Mouse (Mus musculus) embryonic facial prominence, embryonic 12.5 days (tissue): ENCODE measurements at regions not wholly inside any gene's neighbourhood (a gene's known extent, or its start where the extent isn't known, plus 50 kb on each side); places are given as distances from the start of the nearest gene placed in this dataset.

ENCODE experiments used
- ATAC-seq: fragments of 200-750 bp; cut with Nextera tagmentation; 2 replicates; pipeline ENCODE4 v1.8.0; 2017; ENCODE audit not compliant: insufficient number of reproducible peaks, insufficient read depth, low FRiP score, low TSS enrichment
- H3K27ac ChIP-seq: fragments of 300-500 bp; sonication (generic); 2 replicates; pipeline ENCODE4 v1.5.1; 2016; ENCODE audit warnings: mild to moderate bottlenecking
- H3K27me3 ChIP-seq: fragments of 300-500 bp; sonication (generic); 2 replicates; pipeline ENCODE4 v1.6.1; 2016; ENCODE audit warnings: mild to moderate bottlenecking, moderate library complexity
- H3K36me3 ChIP-seq: fragments of 300-500 bp; sonication (generic); 2 replicates; pipeline ENCODE4 v1.6.1; 2016; ENCODE audit warnings: mild to moderate bottlenecking
- H3K4me1 ChIP-seq: fragments of 300-500 bp; sonication (generic); 2 replicates; pipeline ENCODE4 v1.6.1; 2016
- H3K4me2 ChIP-seq: fragments of 300-500 bp; sonication (generic); replicated peaks from 2 replicates; pipeline ENCODE4 v1.6.1; 2016; ENCODE audit warnings: mild to moderate bottlenecking, moderate library complexity
- H3K4me3 ChIP-seq: fragments of 300-500 bp; sonication (generic); 2 replicates; pipeline ENCODE4 v1.5.1; 2016; ENCODE audit warnings: mild to moderate bottlenecking
- H3K9ac ChIP-seq: fragments of 300-500 bp; sonication (generic); 2 replicates; pipeline ENCODE4 v1.6.1; 2016; ENCODE audit warnings: mild to moderate bottlenecking, moderate library complexity
- H3K9me3 ChIP-seq: fragments of 300-500 bp; sonication (generic); 2 replicates; pipeline ENCODE4 v1.6.1; 2016; ENCODE audit warnings: mild to moderate bottlenecking, moderate library complexity
- WGBS: fragments of 180-500 bp; shearing (Covaris S2); methylation state at CpG from one replicate; pipeline ENCODE4 v1.1.7; 2016; 5-methylcytosine and 5-hydroxymethylcytosine counted together

DNA sequence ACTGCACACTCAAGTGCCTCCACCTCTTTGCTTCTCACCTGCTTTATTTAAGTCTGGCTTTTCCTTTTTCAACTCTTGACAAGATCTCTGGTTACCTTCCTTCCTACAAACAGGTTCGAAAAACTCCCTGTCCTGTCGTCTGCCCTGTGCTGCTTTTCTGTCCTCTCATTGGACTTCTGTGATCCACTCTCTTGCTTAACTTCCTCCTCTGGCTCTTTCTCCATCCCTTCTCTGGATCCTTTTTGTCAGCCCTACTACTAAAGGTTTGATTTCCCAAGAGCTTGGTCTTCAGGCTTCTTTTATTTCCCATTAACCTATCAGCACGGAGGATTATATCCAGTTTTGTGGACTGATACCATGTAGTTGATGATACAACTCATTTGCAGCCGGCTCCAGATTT lies 149.8 kb downstream of the Satb1 start:
- H3K4me1 ChIP-seq = no peaks in the 10 kb centered on the region
- WGBS = 83% methylated on average over 4 of the region's 4 CpGs

DNA sequence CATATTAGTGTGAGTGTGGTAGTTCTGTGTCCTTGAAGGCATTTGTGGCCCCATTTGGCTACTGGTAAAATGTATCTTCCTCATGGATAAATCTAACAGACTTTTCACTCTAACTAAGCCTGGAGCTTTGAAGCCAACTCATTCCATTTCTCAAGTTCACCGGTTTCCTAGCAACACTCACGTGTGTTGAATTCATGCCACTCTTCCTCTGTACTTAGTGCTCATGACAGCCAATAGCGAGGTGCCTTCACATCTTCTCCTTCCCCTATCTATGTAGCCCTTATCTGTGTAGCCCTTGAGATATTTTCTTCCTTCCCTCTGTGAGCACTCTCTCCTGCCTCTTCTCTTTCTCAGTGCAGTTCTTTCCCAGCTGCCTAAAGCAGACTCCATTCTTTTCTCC lies 150.7 kb downstream of the Satb1 start:
- Histone ChIP-seq H3K4me2 (no peak overlapping the region), H3K4me3 (no peak overlapping the region), H3K4me1 (no peaks in the 10 kb centered on the region), H3K9ac (no peak overlapping the region), H3K9me3 (no peaks in the 10 kb centered on the region), H3K27me3 (no peaks in the 10 kb centered on the region), H3K27ac (no peak overlapping the region), H3K36me3 (no peaks in the 10 kb centered on the region)
- no peak for ATAC-seq
- 82% methylated on average over 3 of the region's 3 CpGs for WGBS

More for the DNA sequence above, 149.8 kb downstream of the Satb1 start:
- Histone ChIP-seq H3K4me3 (no peak overlapping the region), H3K27ac (no peak overlapping the region), H3K9ac (no peak overlapping the region), H3K27me3 (no peaks in the 10 kb centered on the region), H3K36me3 (no peaks in the 10 kb centered on the region), H3K9me3 (no peaks in the 10 kb centered on the region), H3K4me2 (no peak overlapping the region)
- ATAC-seq = no peak

DNA sequence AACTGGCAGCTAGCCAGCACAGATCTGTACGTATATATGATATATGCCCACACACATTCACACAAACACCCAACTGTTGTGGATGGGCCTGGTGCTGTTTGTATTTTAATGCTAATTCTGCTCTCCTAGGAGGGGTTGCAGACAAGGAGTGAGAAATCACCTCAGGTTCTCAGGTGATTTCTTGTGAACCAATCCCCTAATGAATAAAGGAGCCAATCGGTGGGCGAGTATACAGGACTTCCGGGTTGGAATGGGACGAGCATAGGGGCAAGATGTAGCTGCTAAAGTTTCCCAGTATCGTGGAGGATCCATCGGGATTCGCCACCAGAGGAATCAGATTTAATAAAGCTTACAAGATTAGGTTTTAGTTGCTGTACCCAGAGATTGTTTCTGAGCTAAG lies 155.6 kb downstream of the Satb1 start:
- no peak overlapping the region for H3K9ac ChIP-seq
- WGBS = 94% methylated on average over 8 of the region's 8 CpGs
- H3K27me3 ChIP-seq = no peaks in the 10 kb centered on the region
- no peaks in the 10 kb centered on the region for H3K36me3 ChIP-seq
- H3K9me3 ChIP-seq = no peaks in the 10 kb centered on the region
- H3K4me2 ChIP-seq = no peak overlapping the region
- no peak overlapping the region for H3K27ac ChIP-seq
- H3K4me3 ChIP-seq = no peak overlapping the region
- no peak for ATAC-seq
- no peaks in the 10 kb centered on the region for H3K4me1 ChIP-seq

DNA sequence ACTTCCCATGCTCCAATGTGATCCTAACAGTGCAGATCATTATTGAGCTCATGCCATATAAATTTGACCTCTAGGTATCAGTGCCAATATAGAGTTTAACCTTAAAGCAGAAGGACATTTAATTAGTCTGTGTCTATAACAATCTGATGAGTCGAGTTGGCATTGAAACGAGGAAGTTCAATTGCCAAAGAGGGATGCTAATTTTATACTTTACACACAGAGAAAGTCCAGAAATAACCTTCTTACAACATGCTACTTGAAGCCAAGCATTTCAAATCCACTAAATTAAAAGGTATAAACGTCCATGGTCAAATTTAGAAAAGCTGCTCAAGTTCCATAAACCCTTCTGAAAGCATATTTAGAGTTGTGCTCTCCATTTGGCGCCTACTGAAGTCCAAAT lies 174.7 kb downstream of the Satb1 start:
- no peaks in the 10 kb centered on the region for H3K27me3 ChIP-seq
- no peak overlapping the region for H3K4me2 ChIP-seq
- H3K4me1 ChIP-seq = no peaks in the 10 kb centered on the region
- H3K27ac ChIP-seq = no peak overlapping the region
- H3K9me3 ChIP-seq = no peaks in the 10 kb centered on the region
- 85% methylated on average over 4 of the region's 4 CpGs for WGBS
- no peaks in the 10 kb centered on the region for H3K36me3 ChIP-seq
- no peak overlapping the region for H3K4me3 ChIP-seq
- ATAC-seq = no peak
- no peak overlapping the region for H3K9ac ChIP-seq

DNA sequence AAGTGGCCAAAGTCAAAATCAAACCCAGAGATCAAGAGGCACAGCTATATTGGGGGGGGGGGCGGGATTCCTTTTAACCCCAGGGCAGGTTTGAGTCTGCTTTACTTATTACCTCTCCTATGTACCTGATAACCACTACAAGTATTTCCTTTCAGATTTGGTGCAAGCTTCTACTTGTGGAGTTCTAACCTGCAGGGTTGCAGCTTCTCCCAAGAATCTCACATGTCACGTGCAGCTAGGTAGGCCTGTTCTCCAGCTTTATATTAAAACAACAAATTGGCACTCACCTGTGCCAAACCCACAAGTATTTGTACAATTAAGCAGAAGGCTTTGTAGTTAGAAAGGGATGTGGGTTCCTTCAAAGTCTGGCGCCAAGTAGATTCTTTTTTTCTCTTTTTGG lies 179.2 kb downstream of the Satb1 start:
- no peaks in the 10 kb centered on the region for H3K27me3 ChIP-seq
- H3K4me1 ChIP-seq = no peaks in the 10 kb centered on the region
- H3K9ac ChIP-seq = no peak overlapping the region
- ATAC-seq = no peak
- no peaks in the 10 kb centered on the region for H3K36me3 ChIP-seq
- H3K4me2 ChIP-seq = no peak overlapping the region
- 75% methylated on average over 3 of the region's 3 CpGs for WGBS
- no peaks in the 10 kb centered on the region for H3K9me3 ChIP-seq
- no peak overlapping the region for H3K4me3 ChIP-seq
- no peak overlapping the region for H3K27ac ChIP-seq

DNA sequence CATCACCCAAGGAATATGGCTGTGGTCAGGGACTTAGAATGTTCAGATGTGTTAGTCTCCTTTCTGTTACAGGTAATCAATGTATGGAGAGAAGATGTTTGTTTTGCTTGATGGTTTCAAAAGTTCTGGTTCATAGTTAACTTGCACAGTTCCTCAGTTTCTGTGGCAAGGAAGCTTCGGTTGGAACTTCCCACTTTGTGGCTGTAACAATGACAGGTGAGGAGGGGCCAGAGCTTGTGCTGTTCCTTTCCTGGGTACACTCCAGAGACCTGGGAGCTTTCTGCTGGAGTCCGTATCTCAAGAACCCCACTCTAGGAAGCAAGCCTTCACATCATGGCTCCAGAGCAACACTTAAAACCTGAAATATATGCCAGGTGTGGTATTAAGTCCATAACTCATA lies 181.2 kb downstream of the Satb1 start:
- Histone ChIP-seq H3K36me3 (no peaks in the 10 kb centered on the region), H3K9me3 (no peaks in the 10 kb centered on the region), H3K9ac (no peak overlapping the region), H3K27me3 (no peaks in the 10 kb centered on the region), H3K4me2 (no peak overlapping the region), H3K4me1 (no peaks in the 10 kb centered on the region), H3K27ac (no peak overlapping the region), H3K4me3 (no peak overlapping the region)
- ATAC-seq = no peak
- 77% methylated on average over 2 of the region's 2 CpGs for WGBS

DNA sequence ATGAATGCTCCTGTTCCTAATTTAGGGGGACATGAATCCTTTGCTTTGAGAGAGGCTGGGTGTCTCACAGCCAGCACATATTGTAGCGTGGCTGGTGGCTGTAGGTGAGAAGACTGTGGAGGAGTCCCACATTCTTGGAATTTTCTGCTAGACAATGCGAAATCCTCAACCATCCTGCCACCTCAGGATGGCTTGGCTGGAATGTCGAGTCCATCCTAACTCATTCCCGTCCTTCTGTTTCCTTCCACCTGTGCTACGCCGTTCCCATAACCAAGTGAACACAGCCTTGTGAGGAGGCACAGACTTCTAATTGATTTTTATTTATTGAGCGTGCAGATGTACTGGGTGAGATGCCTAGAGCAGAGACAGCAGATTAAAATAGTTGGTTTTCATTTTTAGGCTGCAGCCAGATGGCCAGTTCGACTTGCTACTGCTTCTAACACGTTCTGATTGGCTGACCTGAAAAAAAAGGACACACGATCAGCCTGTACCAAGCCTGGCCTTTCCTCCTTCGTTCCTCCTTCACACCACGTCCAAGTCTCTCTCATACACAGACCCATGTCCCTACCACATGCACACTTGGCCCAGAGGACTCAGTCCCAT lies 183.8 kb downstream of the Satb1 start:
- WGBS = 78% methylated on average over 12 of the region's 12 CpGs
- Histone ChIP-seq H3K9me3 (no peaks in the 10 kb centered on the region), H3K9ac (no peak overlapping the region), H3K4me2 (no peak overlapping the region), H3K36me3 (no peaks in the 10 kb centered on the region), H3K27ac (no peak overlapping the region), H3K27me3 (no peaks in the 10 kb centered on the region), H3K4me3 (no peak overlapping the region), H3K4me1 (no peaks in the 10 kb centered on the region)
- no peak for ATAC-seq

DNA sequence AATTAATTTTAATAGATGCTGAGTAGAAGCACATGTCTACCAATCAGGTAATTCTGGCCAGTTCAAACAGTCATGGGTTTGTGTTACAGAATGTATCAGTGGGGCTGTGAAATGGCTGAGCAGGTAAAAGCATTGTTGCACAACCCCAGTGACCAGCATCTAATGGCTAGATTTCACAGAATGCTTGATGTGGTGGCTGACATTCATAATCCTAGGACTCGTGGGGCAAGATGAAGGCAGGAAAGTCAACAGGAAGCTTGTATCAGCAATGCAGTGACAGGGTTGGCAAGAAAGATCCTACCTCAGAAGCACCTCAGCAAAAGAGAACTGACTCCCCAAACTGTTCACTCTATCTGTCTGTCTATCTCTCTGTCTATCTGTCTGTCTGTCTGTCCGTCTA lies 186.7 kb downstream of the Satb1 start:
- H3K27ac ChIP-seq = no peak overlapping the region
- H3K9me3 ChIP-seq = no peaks in the 10 kb centered on the region
- WGBS = 75% methylated on average over 2 of the region's 2 CpGs
- no peak overlapping the region for H3K9ac ChIP-seq
- H3K27me3 ChIP-seq = no peaks in the 10 kb centered on the region
- H3K4me2 ChIP-seq = no peak overlapping the region
- ATAC-seq = no peak
- H3K36me3 ChIP-seq = no peaks in the 10 kb centered on the region
- H3K4me3 ChIP-seq = no peak overlapping the region
- H3K4me1 ChIP-seq = no peaks in the 10 kb centered on the region

DNA sequence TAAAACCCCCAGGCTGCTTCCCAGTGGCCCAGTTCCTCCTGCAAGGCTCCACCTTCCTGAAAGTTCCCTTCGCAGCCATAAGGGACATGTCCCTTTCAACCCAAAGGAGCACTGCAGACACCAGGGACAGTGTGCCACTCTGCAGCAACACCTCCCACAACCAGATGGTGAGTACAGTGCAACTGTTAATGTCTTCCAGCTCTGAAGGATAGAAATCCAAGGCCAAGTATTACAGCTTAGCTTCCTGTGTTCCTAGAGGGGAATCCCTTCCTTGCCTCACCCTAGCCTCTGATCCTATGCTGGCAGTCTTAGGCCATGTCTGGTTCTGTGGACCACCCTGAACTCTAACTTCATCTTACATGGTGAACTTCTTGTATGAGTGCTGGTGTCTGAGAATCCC lies 187.2 kb downstream of the Satb1 start:
- Histone ChIP-seq H3K9me3 (no peaks in the 10 kb centered on the region), H3K4me1 (no peaks in the 10 kb centered on the region), H3K27me3 (no peaks in the 10 kb centered on the region), H3K27ac (no peak overlapping the region), H3K36me3 (no peaks in the 10 kb centered on the region), H3K4me3 (no peak overlapping the region), H3K4me2 (no peak overlapping the region), H3K9ac (no peak overlapping the region)
- 78% methylated on average over 1 of the region's 1 CpGs for WGBS
- no peak for ATAC-seq

DNA sequence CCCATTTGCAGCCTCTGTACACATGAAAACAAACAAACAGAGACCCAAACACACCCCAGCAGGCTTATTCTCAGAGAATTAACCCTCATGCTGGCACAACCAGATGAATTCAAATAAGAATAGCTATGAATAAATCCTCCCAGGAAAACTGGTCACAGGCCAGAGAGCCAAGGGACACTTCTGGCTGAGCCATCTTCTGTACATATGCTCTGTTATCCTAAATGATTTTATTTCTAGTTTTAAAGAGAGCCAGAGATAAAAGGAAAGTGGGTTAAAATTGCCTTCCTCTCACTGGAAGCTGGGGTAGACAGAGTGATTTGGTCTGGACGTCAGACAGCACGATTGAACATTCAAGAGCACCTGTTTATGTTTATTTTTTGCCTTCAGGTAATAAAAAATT lies 190.4 kb downstream of the Satb1 start:
- no peaks in the 10 kb centered on the region for H3K9me3 ChIP-seq
- no peaks in the 10 kb centered on the region for H3K27me3 ChIP-seq
- H3K36me3 ChIP-seq = no peaks in the 10 kb centered on the region
- ATAC-seq = no peak
- no peaks in the 10 kb centered on the region for H3K4me1 ChIP-seq
- H3K4me3 ChIP-seq = no peak overlapping the region
- WGBS = 67% methylated on average over 2 of the region's 2 CpGs
- H3K9ac ChIP-seq = no peak overlapping the region
- H3K27ac ChIP-seq = no peak overlapping the region
- H3K4me2 ChIP-seq = no peak overlapping the region

DNA sequence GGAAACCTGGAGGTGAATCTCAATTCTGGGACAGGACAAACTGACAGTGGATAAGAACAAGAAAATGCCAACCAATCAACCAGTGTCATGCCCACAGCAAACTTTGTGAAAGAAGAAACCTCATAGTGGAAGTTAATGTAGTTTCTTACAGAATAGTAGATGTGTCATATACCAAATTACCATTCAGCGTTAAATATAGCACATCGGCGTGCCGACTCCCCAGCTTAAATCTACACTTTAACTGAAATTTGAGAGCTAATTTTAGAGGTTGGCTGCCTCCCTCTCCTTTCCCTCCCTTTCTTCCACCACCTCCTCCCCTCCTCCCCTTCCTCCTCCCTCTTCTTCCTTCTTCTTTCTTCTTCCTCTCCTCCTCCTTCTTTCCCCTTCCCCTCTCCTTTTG lies 197.2 kb downstream of the Satb1 start:
- 82% methylated on average over 4 of the region's 4 CpGs for WGBS
- ATAC-seq = no peak
- H3K36me3 ChIP-seq = no peaks in the 10 kb centered on the region

DNA sequence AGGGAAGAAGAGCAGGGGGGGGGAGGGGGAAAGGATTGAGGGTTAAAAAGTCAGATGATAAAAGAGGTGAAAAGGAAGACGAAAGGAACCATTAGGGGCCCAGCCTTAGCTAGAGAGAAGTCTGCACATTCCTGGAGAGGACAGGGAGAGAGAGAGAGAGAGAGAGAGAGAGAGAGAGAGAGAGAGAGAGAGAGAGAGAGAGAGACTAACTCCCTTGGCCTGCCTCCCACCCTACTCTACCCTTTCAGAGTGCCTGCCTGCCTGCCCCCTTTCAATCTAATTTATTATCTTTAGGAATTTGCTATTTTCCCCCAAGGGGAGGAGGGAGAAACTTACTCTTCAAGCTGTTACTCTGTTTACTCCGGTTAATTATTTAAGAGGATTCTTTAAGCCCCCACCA lies 201.5 kb downstream of the Satb1 start:
- Histone ChIP-seq H3K27ac (no peak overlapping the region), H3K36me3 (no peaks in the 10 kb centered on the region), H3K4me3 (no peak overlapping the region), H3K27me3 (no peaks in the 10 kb centered on the region), H3K9me3 (no peaks in the 10 kb centered on the region), H3K4me1 (no peaks in the 10 kb centered on the region), H3K4me2 (no peak overlapping the region), H3K9ac (no peak overlapping the region)
- 54% methylated on average over 2 of the region's 2 CpGs for WGBS
- no peak for ATAC-seq

More for the DNA sequence above, 197.2 kb downstream of the Satb1 start:
- H3K4me1 ChIP-seq = no peaks in the 10 kb centered on the region
- H3K27me3 ChIP-seq = no peaks in the 10 kb centered on the region
- H3K4me3 ChIP-seq = no peak overlapping the region
- H3K4me2 ChIP-seq = no peak overlapping the region
- no peak overlapping the region for H3K27ac ChIP-seq
- no peaks in the 10 kb centered on the region for H3K9me3 ChIP-seq
- H3K9ac ChIP-seq = no peak overlapping the region

DNA sequence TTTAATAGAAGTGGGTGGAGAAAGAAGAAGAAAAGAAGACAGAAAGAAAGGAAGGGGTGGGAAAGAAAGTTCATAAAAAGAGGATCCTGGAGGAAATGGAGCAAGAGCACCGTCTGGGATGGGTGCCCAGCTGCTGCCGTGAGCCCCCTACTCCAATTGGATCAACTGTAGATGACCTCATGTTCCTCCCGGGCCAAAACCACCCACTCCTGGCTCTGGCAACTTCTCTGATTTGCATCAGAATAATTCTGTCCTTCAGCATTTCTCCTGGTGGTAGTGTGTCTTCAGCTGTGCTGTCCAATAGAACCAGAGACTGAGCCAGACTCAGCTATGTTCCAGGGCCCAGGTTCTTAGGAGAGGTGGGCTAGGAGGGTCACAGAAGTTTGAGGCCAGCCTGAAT lies 212.6 kb downstream of the Satb1 start:
- no peaks in the 10 kb centered on the region for H3K9me3 ChIP-seq
- H3K4me2 ChIP-seq = no peak overlapping the region
- no peaks in the 10 kb centered on the region for H3K4me1 ChIP-seq
- 78% methylated on average over 3 of the region's 3 CpGs for WGBS
- no peaks in the 10 kb centered on the region for H3K27me3 ChIP-seq
- H3K9ac ChIP-seq = no peak overlapping the region
- ATAC-seq = no peak
- H3K36me3 ChIP-seq = no peaks in the 10 kb centered on the region
- H3K4me3 ChIP-seq = no peak overlapping the region
- no peak overlapping the region for H3K27ac ChIP-seq
